In the genomic region with DNA sequence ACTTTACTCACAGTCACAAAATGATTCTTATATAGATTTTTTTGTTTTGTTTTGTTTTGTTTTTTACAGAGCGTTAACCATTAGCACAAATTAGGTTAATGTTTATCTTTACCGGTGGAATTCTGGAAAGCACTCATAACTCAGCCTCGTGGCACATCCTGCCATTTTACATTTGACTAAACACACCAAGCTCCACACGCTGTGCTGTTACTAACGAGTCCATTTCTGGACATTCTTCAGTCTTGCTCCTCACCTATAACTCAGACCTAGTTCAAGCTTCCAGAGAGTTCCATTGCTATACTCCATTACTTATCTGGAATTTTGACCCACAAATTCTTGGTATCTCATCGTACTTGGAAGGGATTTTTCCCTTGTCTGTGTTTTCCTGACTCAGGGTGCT, we compare ENCODE assay signal across 19 mouse cellular contexts.
"Had no signal": no experiment of that assay in that cellular context is flagged by ENCODE, and none has a peak within 500 bp of the region (broad histone marks: within the 10 kb centered on the region; RNA-seq: fewer than 3 reads in every experiment).

No protein-coding gene starts in this region.

- H3K9ac ChIP-seq: lung, embryonic 14.5 days; midbrain, embryonic 12.5 days; neural tube, embryonic 13.5 days; neural tube, embryonic 15.5 days had no signal

- H3K9me3 ChIP-seq: midbrain, embryonic 10.5 days; midbrain, embryonic 12.5 days; neural tube, embryonic 13.5 days; neural tube, embryonic 15.5 days had no signal

- H3K27ac ChIP-seq: midbrain, embryonic 10.5 days; midbrain, embryonic 12.5 days; neural tube, embryonic 13.5 days; neural tube, embryonic 15.5 days had no signal

- H3K4me2 ChIP-seq: lung, embryonic 14.5 days; midbrain, embryonic 12.5 days; neural tube, embryonic 13.5 days; neural tube, embryonic 15.5 days had no signal

- H3K27me3 ChIP-seq: midbrain, embryonic 12.5 days; neural tube, embryonic 13.5 days; neural tube, embryonic 15.5 days had no signal

- H3K4me1 ChIP-seq: midbrain, embryonic 10.5 days; midbrain, embryonic 12.5 days; neural tube, embryonic 13.5 days; neural tube, embryonic 15.5 days had no signal

- DNase-seq: lung, adult 18-20 months; lung, embryonic 14.5 days; lung, postnatal 10 days; lung, postnatal 4 days; midbrain, embryonic 14.5 days; retina, postnatal 1 day; right cerebral cortex, adult 18-20 months; right cerebral cortex, postnatal 25 days; right cerebral cortex, postnatal 4 days; spleen, adult 18-20 months; thymus, adult 18-20 months; thymus, postnatal 14 days; thymus, postnatal 36 days had no signal

- H3K4me3 ChIP-seq: midbrain, embryonic 10.5 days; midbrain, embryonic 12.5 days; myocyte; neural tube, embryonic 13.5 days; neural tube, embryonic 15.5 days had no signal

- ATAC-seq: midbrain, embryonic 16.5 days had no signal
